Mouse (Mus musculus) Muller cell, postnatal 12 days (primary cell): ENCODE data around the gene Fam149a.
A peak's percentile ranks its signal among the peaks of the same experiment; 100 is the strongest.

Source experiments
- DNase-seq: peaks from one replicate; pipeline ENCODE4 v3.0.0-alpha.2; 2015; ENCODE audit errors: inconsistent ontology term

Gene Fam149a

DNA sequence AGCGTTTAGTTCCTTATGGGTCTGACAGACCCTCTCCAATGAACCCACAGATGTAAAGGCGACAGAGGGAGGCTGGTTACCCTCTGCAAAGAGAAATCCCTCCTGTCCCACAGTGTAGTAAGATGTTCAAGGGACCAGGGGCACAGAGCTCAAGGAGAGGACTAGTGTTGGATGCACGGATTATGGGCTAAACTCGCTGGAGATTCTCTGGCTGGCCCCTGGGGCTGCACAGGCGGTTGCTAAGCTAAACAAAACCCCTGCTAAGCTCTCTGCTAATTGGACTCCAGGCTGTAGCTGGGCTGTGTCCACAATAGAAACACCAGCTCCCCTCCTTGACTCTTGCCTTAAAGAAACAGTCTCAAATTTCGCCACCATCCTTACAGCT lies at the start of gene Fam149a:
Gene Fam149a (minus strand): TSS at position 329 of the 385 bp plus-strand sequence.
- DNase-seq, result peak; percentile 52

DNA sequence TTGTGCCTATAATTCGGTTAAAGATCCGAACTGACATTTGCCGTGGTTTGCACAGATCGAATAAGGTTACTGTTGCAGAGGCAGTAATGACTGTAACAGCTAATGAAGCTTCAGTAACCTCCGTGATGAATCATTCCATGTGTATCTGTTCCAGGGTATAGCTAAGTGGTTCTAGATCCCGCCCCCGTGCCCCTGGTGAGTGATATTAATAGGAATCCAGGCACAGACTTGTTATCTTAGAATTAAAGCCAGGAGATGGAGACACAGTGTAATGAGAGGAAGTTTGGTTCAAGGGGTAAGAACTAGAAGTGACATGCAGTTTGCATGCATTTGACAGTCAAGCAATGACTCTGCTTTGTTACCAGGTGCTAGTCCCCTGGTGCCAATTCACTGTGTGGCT lies 38.1 kb upstream of the Fam149a start:
- peak; percentile 75 for DNase-seq

DNA sequence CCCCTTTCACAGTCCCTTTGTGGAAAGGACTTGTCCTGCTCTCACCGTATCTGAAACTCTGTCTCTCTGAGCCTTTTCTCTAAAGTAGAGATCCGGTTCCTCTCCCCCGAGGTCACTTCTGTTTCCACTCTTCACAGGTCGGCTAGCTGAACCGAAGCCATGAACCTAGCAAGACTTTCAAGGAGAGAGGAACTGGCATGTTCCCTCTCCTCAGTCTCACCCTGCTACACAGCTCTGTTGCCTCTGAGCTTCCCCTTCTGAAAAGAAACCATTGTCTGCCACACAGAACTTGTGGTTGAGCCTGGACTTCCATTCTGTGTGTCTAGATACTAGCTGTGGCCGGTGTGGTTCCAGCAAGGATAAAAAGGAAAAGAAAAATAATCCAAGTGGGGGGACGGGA lies 32.9 kb upstream of the Fam149a start:
- no peak for DNase-seq

DNA sequence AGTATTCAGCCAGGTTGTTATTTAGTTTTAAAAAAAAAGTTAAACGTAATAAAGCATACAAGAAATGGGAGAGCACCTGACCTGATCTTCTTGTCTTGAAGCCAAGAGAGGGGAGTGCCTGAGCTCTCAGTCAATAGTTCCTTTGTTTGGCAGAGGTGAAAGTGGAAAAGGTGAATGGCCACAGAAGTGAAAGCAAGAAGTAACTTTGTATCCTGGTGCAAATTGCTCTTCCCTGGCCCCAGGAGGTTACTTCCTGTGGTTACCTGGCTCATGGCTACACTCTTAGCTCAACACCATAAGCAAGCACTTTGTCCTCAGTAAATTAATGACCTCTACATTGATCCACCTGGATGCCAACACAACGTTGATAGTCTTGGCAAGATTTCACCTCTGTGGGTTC lies 28.8 kb upstream of the Fam149a start, which contains the start of gene Tlr3:
Gene Tlr3 (minus strand): TSS at position 199 of the 400 bp plus-strand sequence.
- DNase-seq, result peak; percentile 16

DNA sequence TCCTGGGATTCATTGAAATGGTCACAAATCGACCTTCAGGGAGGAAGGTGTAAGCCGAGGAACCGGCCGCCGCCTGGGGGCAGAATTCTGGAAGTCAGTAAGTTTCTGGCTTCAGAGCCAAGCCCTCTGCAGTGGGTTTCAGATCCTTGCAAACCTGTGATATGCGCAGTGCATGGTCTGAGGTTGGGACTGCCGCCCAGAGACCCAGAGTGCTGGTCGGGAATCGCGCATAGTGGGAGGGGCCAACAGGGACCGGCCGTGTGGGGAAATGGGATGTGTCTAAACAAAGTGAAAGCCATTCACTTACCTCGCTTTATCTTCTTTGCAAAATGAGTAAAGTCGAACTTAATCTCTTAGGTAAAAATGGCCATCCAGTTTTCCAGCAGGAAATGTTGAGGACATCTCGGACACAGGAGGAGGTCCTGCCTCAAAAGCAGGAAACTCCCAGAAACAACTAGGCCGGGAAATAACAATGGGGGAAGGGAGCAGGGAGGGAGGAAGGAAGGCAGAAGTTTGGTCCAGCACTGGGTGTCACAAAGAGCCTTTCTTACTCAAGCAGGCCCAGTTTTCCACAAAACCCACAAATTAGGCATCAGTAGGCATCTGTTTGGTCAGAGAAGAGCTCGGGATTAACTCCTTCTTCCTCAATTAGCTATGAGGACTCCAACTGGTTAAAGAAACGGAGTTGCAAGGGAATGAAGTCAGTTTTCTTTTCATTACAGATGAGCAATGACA lies 28.2 kb upstream of the Fam149a start:
- DNase-seq, result peak; percentile 86

DNA sequence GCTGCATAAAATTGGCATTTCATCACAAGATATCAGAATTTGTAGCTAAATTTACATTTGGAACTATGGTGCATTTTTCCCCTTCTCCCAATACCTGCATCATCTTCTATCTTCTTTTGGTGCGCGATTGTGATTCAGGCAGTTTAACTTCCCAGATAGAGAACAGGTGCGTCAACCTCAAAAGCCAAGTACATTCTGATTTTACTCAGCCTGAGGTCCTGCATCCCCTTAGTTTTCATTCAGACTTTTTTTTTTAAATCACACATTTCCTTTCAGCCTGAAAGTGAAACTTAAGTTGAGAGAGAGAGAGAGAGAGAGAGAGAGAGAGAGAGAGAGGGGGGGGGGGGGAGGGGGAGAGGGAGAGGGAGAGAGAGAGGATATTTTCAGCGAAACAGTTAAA lies 27.6 kb upstream of the Fam149a start:
- DNase-seq, result no peak

DNA sequence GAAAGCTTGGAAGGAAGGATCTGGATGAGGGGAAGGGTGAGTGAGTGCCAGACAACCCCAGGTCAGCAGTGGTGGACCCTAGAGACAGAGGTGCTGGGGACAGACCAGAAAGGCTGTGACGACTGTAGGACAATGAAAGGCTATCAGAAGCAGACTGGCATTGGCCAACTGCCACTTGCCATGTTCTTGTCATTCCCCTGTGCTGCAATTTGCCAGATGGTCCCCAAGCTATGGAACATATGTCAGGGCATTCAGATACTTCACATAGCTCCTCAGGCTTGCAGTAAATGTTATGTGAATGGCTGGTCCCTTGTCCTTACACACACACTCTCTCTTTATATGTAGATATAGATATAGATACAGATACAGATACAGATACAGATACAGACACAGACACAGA lies 1.2 kb upstream of the Fam149a start:
- no peak for DNase-seq

DNA sequence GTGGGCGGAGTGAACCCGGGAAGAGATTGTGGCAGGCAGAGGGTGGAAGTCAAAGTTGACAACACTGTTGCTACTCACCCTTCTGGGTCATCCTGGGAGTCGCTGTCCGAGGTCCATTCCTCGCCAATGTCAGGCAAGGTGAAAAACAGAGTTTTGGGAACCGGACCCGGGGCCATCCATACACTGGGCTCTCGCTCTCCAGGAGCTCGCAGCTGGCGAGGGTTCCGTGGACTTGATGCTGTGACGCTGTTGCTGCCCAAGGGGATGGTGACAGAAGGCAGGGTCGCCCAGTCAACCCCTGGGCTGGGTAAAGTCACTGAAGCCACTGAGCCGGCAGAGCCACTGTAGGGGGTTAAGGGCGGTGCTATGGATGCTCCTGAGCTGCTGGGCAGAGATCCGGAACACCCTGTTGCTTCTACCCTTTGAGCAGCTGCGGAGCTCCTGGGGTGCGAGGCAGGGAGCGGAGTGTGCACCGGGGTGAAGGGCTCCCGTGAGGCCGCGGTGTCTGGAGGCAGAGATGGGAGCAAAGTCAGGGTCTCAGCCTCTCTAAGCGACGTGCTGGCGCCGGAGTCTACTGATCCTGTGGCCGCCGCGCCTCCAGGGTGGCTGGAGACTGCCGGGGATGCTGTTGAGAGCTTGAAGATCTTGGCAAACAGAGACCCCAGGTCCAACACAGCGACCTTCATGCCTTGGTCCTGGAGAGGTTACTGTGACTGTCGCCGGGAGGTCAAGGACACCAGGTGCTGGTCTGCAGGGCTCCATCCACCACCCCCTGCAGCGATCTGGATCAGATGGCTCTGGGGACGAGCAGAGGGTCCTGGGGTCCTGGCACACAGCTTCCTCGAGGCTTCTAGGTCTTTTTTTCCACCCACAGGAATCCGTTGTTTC lies 772 bp downstream of the Fam149a start:
- peak; percentile 16 for DNase-seq

DNA sequence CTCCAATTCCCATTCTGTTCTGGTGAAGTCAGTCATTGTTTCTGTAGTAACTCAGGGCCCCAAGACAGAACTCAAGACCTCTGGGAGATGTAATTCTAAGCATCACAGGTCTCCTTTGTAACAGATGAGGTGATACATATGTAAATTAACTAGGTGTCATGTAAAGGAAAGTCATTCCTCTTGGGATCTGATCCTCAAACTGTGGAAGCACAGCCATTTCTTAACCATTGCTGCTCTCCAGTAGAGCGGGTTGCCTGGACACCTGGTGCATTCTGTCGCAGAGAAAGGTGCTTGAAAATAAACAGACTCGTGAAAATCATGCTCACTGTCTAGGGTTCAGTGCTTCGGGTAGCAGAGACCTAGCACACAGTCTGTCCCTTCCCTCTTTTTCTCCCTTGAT lies 1.5 kb downstream of the Fam149a start:
- no peak for DNase-seq

DNA sequence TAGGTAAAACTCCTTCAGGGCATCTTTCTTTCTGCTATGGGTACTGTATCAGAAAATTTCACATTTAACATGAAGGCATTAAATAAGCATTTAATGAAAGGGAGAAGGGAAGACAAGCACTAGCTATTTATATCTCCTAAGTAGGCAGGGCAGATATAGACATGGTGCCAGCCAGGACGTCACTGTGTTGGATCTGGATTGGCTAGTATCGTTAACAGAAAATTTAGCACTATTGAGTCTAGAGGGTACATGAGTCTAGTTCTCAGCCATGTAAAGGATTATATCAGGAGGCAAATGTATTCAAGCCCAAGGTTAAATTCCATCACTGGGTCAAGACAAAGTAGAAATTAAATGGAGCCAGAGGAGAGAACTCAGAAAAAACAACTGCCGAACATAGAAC lies 8.0 kb downstream of the Fam149a start:
- DNase-seq, result no peak

DNA sequence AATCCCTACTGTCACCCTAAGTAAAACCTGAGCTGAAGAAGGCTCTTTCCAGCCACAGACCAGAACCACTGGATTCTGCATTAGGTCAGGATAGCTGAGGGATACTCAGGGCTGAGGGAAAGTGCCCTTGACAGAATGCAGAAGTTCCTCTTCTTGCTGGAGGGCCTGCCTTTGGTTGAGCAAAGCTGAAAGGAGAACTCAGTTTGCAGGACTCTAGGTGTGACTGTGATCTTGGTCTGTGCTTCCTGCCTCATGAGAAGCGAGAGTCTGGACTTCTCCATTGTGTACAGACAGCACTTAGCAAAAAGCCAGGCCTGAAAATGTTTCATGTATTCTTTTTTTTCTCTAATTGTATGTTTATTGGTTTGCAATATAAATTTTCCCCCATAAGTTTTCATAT lies 14.9 kb downstream of the Fam149a start:
- no peak for DNase-seq

DNA sequence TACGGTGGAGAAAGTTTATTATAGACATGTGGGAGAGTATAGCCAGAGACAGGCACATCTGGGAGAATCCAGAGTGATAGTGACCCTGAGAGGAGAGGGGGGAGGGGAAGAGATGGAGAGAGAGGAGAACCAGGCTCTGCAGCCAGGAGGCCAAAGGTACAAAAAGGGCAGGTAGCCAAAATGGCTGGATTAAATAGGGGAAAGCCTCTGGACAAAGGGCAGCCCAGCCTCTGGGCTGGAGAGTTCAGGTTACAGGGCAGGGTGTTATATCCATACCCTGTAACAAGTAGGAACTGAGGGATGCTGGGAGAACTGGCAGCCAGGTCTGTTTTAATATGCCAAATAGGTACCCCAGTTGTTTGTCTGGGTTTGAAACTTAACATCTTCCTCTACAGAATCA lies 18.9 kb downstream of the Fam149a start:
- DNase-seq, result no peak

DNA sequence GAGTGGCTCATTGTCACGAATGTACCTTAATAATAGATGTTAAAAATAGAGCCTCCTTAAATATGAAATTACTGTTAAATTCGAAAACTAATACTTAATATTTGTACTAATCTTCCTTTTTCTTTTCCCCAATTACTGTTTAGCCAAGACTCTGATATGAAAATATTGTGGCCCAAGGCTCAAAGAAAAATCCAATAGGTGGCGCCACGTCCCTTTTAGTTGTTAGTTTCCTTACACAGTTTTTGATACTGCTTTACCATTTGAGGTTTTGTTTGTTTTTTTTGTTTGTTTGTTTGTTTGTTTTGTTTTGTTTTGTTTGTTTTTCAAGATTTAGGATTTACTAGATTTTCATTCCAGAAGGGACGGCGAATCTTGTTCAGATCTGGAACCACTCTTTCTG lies 19.8 kb downstream of the Fam149a start:
- DNase-seq, result peak; percentile 61

DNA sequence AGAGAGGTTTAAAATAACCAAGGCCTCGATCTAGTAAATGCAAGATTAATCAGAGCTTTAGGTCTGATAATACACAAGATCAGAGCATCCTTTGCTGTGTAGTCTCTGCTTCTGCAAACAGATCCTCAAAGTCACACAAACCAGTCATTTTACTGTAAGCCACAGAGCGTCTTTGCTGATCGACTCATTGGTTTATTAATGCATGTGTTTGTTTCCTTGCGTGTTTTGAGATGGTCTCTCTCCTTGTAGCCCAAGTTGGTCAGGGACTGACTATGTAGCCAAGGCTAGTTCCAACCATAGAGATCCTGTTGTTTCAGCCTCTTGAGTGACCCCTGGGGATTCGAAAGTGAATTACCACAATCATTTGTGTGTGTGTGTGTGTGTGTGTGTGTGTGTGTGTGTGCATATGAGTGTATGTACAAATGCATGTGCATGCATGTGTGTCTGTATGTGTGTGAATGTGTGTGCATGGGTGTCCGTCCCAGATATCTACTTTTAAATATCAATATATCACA lies 22.9 kb downstream of the Fam149a start:
- DNase-seq, result peak; percentile 9

DNA sequence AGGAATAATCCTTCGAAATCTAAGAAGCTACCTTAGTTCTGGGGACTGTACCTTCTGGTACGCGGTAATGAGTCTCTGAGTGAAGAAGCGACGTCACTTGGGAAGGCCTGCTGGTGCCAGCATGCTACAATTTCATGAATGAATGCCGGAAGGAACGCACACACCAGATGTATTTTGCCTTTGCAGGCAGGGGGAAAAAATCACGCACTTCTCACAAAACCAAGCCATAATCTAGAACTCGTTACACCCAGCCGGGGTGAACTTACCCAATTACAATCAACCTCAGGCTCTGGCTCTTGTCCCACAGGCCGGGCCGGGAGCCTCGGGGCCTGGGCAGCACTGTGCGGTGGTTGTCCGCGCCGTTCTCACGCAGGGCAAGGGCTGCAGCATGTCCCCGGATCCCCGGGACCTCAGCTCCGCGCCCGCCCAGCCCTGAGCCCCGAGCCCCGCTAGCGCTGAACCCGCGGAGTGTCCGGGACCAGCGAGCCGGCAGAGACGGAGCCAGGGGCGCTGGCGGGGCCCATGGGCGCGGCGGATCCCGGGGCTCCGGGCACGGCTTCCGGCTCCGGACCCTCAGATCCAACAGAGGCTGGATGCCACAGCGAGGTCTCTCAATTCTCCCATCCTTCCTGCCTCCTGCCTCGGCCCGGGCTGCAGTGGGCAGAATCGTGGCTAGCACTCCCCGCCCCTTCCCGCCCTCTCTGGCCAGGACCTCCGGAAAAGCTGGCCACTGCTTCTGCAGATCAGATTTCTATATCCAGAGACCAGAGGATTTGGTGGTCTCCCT lies 23.8 kb downstream of the Fam149a start:
- peak; percentile 74 for DNase-seq

DNA sequence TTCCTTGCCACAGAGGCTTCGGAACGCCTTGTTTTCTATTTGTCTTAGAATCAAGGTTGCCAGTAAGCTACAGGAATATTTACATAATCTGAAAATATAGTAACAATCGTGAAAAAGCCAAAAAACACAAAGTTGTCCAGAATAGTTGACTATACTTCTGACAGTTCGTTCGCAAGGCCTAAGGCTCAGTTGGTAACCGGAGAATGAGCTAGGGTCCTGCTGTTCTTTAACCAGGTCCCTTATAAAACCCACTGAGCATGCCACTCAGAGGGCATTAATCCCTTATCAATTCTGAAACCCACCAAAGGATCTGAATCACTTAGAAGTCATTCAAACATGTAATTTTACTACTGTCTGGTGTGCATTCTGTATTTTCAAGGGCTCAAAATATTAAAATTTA lies 26.3 kb downstream of the Fam149a start:
- DNase-seq, result no peak

DNA sequence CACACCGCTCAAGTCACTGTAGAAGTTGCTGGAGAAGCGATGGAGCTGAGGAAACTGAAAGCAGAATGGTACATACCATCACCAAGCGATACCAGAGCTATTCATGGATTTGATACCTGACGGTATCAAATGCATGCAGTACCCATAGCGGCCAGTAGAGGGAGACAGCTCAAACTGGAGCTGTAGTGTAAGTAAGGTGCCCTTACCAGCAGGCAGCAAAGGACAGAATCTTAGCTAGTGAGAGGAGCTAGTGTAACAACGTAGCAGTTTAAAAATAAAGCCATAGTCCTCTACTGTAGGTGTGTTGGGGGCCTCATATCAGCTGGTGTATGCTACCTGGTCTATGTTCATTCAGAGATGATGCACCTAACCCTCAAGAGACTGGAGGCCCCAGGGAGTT lies 37.1 kb downstream of the Fam149a start:
- peak; percentile 42 for DNase-seq

DNA sequence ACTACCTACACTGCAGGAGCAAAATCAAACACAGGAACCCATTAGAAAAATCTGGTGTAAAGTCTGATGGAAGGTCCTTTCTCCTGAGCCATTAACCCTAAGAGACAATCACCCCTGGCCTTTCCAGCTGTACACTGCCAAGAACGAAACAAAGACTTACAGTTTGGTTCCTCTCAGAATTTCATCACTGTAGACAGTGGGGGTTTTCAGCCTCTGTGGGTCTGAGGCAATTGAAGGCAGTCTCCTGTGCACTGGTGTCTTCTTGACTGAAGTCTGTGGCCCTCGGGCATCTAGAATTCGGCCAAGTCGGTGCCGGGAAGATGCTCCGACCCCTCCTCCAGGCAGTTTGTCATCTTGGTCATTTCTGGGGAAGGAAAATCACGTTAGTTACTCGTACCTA lies 37.8 kb downstream of the Fam149a start:
- no peak for DNase-seq

DNA sequence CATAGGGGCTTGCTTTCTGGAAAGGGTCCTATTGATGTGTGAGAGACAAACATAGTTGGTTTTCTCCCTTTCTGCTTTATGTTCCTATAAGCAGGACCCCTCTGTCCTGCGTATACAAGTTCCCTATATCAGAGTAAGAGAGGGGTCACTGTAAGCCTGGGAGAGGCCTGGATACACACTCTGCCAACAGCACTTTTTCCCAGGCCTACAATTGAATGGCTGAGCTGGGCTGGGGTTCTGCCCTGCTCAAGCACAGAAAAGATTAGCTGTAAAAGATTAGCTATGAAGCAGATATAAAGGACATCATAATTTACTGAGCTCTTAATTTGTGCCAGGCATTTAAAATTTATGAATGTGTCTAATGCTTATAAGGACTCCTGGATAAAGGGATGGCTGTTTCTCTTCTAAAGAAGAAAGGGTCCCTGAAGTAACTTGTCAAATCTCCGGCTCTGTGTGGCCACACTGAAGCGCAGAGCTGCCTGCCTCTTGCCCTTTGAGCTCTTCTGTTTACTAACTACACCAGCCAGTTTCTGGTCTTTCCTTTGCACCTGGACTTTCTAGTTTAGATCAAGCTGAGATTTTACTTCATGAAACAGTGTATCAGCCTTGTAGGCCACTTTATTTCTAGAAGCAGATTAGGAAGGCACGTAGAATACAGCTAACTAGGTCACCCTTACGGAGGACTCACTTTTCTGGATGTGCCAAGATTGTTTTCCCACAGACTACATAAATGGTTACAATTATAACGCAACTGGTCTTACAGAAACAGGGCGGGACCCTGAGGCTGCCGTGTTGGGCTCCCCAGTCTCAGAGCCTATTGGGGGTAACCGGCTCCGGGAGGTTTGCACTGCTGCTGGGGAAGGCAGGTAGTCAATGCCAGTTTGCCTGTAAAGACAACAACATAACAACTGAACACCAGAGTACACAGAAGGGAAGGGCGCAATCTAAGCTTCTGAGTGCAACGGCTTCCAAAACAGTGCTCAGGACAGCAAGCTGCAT lies 40.2 kb downstream of the Fam149a start:
- no peak for DNase-seq

DNA sequence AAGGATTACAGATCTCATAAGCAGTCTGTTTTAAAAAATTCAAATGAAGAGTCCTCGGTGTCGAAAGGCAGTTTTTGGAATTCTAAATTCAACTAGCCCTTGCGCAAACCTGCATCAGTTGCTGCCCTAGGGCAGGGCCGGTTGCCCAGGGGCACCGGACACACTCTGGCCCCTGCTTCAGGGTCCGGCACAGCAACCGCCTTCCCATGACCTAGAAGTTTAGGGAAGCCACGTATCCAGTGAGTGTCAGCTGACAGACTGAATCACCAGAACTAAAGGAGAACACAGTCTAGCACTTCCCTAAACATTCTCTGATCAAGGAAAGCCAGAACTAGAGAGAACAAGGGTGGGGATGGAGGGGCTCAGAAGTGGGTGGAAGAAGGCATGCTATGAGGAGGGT lies 48.6 kb downstream of the Fam149a start:
- peak; percentile 56 for DNase-seq
